Mouse (Mus musculus): Measurements from ENCODE around the gene Tceal1. TPM values are rescaled to one million over a fixed set of nuclear protein-coding genes. Genes with fewer than 3 reads are reported as not detected.
"Not testable (repeated sequence)": the region's sequence is repeated elsewhere in the genome, so short reads cannot be mapped to it uniquely, and the experiment has no call there.

Gene Tceal1
- polyA plus RNA-seq, 2 experiments: 8.6 to 14.7 TPM

GRCm38 (mm10) chrX:136692294-136692675 lies 15.5 kb upstream of the Tceal1 start:
- Histone ChIP-seq H3K27ac (replicated peaks; ENCODE audit: low read depth, low read length) (no peak overlapping the region), H3K4me1 (ENCODE audit: control insufficient read depth, insufficient read depth, low read length) (no peaks in the 10 kb centered on the region), H3K9ac (ENCODE audit: low read depth, low read length, severe bottlenecking) (no peak overlapping the region), H3K27me3 (ENCODE audit: control insufficient read depth, insufficient read depth, low read length) (no peaks in the 10 kb centered on the region), H3K9me3 (ENCODE audit: control insufficient read depth, low read length) (no peaks in the 10 kb centered on the region), H3K4me2 (replicated peaks; ENCODE audit: low read depth, low read length, severe bottlenecking) (no peak overlapping the region), H3K4me3 (replicated peaks; ENCODE audit: low read length) (no peak overlapping the region), H3K36me3 (ENCODE audit: control insufficient read depth, insufficient read depth, low read length) (no peaks in the 10 kb centered on the region)
- 80% methylated on average over 4 of the region's 4 CpGs for WGBS
- TF ChIP-seq POLR2A (IDR thresholded peaks at IDR 0.05; ENCODE audit: borderline replicate concordance, extremely low read depth, insufficient read depth, insufficient read length): no peak
- ATAC-seq (ENCODE audit: low FRiP score, low read depth) (no peak), DNase-seq (ENCODE audit: low spot score) (no peak)

GRCm38 (mm10) chrX:136693196-136693595 lies 14.6 kb upstream of the Tceal1 start:
- H3K36me3 ChIP-seq (ENCODE audit: control insufficient read depth, insufficient read depth, low read length): no peaks in the 10 kb centered on the region
- H3K4me2 ChIP-seq (replicated peaks; ENCODE audit: low read depth, low read length, severe bottlenecking): no peak overlapping the region
- H3K9ac ChIP-seq (ENCODE audit: low read depth, low read length, severe bottlenecking): no peak overlapping the region
- ATAC-seq (ENCODE audit: low FRiP score, low read depth) (no peak), DNase-seq (ENCODE audit: low spot score) (no peak)
- H3K4me3 ChIP-seq (replicated peaks; ENCODE audit: low read length): no peak overlapping the region
- H3K4me1 ChIP-seq (ENCODE audit: control insufficient read depth, insufficient read depth, low read length): no peaks in the 10 kb centered on the region
- H3K27ac ChIP-seq (replicated peaks; ENCODE audit: low read depth, low read length): no peak overlapping the region
- no peaks in the 10 kb centered on the region for H3K27me3 ChIP-seq (ENCODE audit: control insufficient read depth, insufficient read depth, low read length)
- no peaks in the 10 kb centered on the region for H3K9me3 ChIP-seq (ENCODE audit: control insufficient read depth, low read length)
- TF ChIP-seq POLR2A (IDR thresholded peaks at IDR 0.05; ENCODE audit: borderline replicate concordance, extremely low read depth, insufficient read depth, insufficient read length): no peak
- WGBS: 86% methylated on average over 5 of the region's 5 CpGs

- peak; percentile 90 for ATAC-seq (ENCODE audit: low FRiP score, low read depth)
- DNase-seq (ENCODE audit: low spot score): peak; percentile 42
- peak overlapping the region; percentile 48 for H3K4me2 ChIP-seq (replicated peaks; ENCODE audit: low read depth, low read length, severe bottlenecking)
- 28% methylated on average over 17 of the region's 18 CpGs for WGBS
- peak overlapping the region; percentile 82 for H3K27ac ChIP-seq (replicated peaks; ENCODE audit: low read depth, low read length)
- H3K27me3 ChIP-seq (ENCODE audit: control insufficient read depth, insufficient read depth, low read length): no peaks in the 10 kb centered on the region
- TF ChIP-seq POLR2A (IDR thresholded peaks at IDR 0.05; ENCODE audit: borderline replicate concordance, extremely low read depth, insufficient read depth, insufficient read length): 0 out of 2 replicates have a peak, but pooled peaks have one; percentile 31
- no peaks in the 10 kb centered on the region for H3K4me1 ChIP-seq (ENCODE audit: control insufficient read depth, insufficient read depth, low read length)
- H3K4me3 ChIP-seq (replicated peaks; ENCODE audit: low read length): peak overlapping the region; percentile 48
- H3K36me3 ChIP-seq (ENCODE audit: control insufficient read depth, insufficient read depth, low read length): no peaks in the 10 kb centered on the region
- H3K9me3 ChIP-seq (ENCODE audit: control insufficient read depth, low read length): no peaks in the 10 kb centered on the region
- peak overlapping the region; percentile 75 for H3K9ac ChIP-seq (ENCODE audit: low read depth, low read length, severe bottlenecking)
These were observed 443 bp downstream of the Tceal1 start for GRCm38 (mm10) chrX:136708168-136708681.

- 26% methylated on average over 14 of the region's 14 CpGs for WGBS
- H3K9ac ChIP-seq (ENCODE audit: low read depth, low read length, severe bottlenecking): peak overlapping the region; percentile 75
- ATAC-seq (ENCODE audit: low FRiP score, low read depth) (no peak), DNase-seq (ENCODE audit: low spot score) (no peak)
- peak overlapping the region; percentile 48 for H3K4me3 ChIP-seq (replicated peaks; ENCODE audit: low read length)
- no peaks in the 10 kb centered on the region for H3K4me1 ChIP-seq (ENCODE audit: control insufficient read depth, insufficient read depth, low read length)
- TF ChIP-seq POLR2A (IDR thresholded peaks at IDR 0.05; ENCODE audit: borderline replicate concordance, extremely low read depth, insufficient read depth, insufficient read length): no peak
- H3K4me2 ChIP-seq (replicated peaks; ENCODE audit: low read depth, low read length, severe bottlenecking): peak overlapping the region; percentile 48
- H3K9me3 ChIP-seq (ENCODE audit: control insufficient read depth, low read length): no peaks in the 10 kb centered on the region
- no peaks in the 10 kb centered on the region for H3K36me3 ChIP-seq (ENCODE audit: control insufficient read depth, insufficient read depth, low read length)
- no peaks in the 10 kb centered on the region for H3K27me3 ChIP-seq (ENCODE audit: control insufficient read depth, insufficient read depth, low read length)
- H3K27ac ChIP-seq (replicated peaks; ENCODE audit: low read depth, low read length): peak overlapping the region; percentile 82; the same call in 1 of the 2 replicates
These were observed 1.0 kb downstream of the Tceal1 start for GRCm38 (mm10) chrX:136708782-136709181.

GRCm38 (mm10) chrX:136714742-136715474 lies 7.1 kb downstream of the Tceal1 start:
- not testable (repeated sequence) for H3K9ac ChIP-seq (ENCODE audit: low read depth, low read length, severe bottlenecking); H3K9me3 ChIP-seq (ENCODE audit: control insufficient read depth, low read length); H3K4me1 ChIP-seq (ENCODE audit: control insufficient read depth, insufficient read depth, low read length); H3K27ac ChIP-seq (replicated peaks; ENCODE audit: low read depth, low read length); H3K4me3 ChIP-seq (replicated peaks; ENCODE audit: low read length); H3K4me2 ChIP-seq (replicated peaks; ENCODE audit: low read depth, low read length, severe bottlenecking); DNase-seq (ENCODE audit: low spot score); H3K36me3 ChIP-seq (ENCODE audit: control insufficient read depth, insufficient read depth, low read length); H3K27me3 ChIP-seq (ENCODE audit: control insufficient read depth, insufficient read depth, low read length)
- 66% methylated on average over 3 of the region's 3 CpGs for WGBS
- ATAC-seq (ENCODE audit: low FRiP score, low read depth): peak; percentile 37; the same call in 1 of the 2 replicates
